Mouse (Mus musculus): Measurements from ENCODE around the gene Zfp61.

Zfp61 gene

DNA sequence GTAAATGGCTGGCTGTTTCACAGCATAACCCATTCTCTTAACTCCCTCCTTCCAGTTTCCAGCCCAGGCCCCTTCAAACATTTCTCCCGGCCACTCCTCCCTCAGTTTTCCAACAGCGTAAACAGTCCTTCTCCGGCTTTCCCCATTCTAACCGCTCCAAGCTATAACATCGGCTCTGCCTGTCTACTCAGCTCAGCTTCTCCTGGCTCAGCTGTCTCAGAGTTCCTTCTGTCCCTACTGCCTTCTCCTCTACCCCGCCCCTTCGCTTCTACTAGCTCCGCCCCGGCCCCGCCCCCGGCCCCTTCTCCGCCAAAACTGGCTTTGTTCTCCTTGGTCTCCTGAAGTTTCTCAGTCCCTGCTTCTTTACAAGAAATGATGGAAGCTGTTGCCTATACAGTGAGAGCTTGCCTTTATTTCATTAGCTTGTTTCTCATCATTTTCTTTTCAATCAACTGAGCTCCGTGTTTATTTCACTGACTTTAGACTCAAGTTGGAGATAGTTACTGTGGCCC lies at the start of gene Zfp61:
Gene Zfp61, minus strand, starts transcription at position 462 of the 512 bp plus-strand sequence.
- no peak for DNase-seq

DNA sequence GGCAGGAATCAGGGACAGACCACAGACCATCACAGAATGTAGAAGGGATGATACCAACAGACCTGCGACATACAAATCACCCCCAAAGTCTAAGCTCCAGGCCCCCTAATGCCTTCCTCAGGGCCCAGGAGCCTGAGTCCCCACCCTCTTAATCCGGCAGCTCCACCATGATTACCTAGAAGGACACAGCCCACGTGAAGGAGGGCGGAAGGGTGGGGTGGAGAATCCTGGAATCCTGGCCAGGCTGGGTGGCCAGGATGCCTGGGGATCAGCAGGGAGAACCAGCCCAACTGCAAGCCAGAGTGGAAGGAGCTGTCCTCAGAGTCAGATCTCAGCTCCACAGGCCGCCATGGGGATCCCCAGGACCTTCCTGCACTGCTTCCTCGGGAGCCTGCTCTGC lies 47.9 kb upstream of the Zfp61 start, which contains the start of gene Lypd5:
Gene Lypd5, plus strand, starts transcription at position 301 of the 400 bp plus-strand sequence.
- DNase-seq, result no peak

DNA sequence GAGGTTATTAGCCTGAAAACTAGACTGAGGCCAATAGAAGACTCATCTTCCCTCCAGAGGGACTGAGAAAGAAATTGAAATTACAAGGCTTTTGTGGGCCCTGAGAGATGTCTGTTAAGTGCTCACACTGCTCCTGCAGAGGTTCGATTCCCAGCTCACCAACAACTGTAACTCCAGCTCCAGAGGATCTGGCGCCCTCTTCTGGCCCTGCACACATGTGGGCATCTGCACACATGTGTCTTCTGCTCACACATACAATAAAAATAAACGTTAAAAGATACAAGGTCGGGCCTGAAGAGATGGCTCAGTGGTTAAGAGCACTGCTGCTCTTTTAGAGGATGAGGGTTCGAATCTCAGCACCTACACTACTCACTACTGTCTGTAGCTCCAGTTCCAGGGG lies 45.4 kb upstream of the Zfp61 start:
- DNase-seq, result no peak

DNA sequence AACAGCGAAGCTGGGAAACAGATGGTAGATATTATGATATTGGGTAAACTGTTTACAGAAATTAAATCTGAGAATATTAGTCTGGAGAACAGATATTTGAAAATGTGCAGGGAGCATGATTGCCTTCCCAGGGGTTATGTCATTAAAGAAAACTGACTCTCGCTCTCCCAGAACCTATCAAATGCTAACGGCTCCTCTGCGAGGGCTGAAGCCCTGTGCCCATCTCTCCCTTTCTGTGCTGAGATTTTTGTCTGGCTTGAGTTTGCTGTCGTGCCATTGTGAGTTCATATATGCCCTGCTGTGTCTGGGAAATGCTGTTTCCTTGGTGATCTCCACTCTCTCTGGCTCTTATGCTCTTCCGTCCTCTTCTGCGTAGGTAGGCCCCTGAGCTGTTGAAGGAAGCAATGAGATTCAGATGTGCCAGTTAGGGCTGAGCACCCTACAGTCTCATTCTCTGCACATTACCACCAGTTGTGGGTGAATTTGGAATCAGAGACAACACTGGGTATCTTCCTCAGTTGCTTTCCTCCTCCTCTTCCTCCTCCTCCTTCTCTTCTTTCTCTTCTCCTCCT lies 42.8 kb upstream of the Zfp61 start:
- DNase-seq, result no peak

DNA sequence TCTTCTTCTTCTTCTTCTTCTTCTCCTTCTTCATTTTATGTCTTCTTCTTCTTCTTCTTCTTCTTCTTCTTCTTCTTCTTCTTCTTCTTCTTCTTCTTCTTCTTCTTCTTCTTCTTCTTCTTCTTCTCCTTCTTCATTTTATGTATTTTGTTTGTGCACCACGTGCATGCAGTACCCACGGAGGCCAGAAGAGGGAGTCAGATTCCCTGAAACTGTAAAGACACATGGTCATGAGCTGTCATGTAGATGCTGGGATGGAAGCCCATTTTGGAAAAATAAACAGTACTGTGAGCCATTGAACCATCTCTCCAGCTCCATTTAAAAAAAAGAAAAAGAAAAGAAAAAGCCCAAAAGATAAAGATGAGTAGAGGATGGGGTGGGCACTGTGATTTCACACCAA lies 37.2 kb upstream of the Zfp61 start:
- no peak for DNase-seq

DNA sequence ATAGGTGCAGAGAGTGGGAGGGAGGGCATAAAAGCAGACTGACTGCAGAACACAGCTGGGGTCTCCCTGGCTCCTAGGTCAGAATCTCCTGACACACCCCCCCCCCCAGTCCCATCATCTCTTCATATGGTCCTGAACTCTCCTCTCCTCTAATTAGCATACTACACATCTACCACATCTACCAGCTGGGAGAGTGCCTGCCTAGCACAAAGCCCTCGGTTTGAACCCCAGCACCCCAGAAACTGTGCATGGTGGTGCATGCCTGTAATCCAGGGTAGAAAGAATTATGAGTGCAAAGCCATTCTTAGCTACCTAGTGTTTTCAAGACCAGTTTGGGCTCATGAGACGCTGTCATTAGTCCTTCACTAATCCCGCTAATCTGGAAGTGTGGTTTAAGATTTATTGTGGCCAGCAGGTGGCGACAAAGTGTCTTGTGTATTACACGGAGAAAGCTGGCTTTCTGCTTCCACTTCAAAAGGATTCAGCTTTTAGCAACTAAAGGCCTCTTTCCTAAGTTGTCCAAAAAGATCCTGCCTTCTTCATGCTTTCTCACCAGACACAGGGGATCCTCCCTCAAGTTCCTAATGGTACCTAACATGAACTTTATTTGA lies 34.8 kb upstream of the Zfp61 start:
- DNase-seq, result peak; percentile 75

DNA sequence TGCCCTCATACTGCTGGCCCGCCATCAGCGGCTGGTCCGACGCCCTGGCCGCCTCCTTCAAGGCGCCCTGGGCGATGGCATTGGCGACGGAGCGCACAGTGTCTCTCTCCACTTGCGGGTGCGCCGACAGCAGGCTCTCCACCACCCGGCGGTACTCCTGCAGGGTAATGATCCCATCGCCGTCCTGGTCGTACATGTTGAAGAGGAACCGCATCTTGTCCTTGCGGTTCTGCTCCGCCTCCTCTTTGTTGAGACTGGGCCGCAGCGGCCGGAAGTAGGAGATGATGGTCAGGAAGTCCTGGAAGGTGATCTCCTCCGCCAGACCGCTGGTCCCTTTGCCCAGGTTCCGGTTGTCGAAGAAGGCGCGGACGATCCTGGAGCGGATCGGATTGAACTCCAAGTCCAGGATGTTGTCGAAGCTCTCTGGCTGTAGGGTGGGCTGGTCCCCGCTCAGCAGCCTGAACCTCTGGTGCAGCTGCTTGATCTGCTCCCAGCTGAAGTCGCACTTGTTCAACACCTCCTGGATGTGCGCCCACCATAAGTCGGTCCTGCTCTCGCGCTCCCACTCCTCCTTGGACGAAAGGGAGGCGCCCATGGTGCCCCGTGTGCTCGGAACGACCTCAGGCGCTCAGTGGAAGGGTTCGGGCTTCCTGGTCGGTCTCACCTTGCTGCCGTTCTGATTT lies 32.4 kb upstream of the Zfp61 start, which contains the start of gene Tescl:
Gene Tescl, minus strand, starts transcription at position 633 of the 683 bp plus-strand sequence.
- DNase-seq, result no peak

DNA sequence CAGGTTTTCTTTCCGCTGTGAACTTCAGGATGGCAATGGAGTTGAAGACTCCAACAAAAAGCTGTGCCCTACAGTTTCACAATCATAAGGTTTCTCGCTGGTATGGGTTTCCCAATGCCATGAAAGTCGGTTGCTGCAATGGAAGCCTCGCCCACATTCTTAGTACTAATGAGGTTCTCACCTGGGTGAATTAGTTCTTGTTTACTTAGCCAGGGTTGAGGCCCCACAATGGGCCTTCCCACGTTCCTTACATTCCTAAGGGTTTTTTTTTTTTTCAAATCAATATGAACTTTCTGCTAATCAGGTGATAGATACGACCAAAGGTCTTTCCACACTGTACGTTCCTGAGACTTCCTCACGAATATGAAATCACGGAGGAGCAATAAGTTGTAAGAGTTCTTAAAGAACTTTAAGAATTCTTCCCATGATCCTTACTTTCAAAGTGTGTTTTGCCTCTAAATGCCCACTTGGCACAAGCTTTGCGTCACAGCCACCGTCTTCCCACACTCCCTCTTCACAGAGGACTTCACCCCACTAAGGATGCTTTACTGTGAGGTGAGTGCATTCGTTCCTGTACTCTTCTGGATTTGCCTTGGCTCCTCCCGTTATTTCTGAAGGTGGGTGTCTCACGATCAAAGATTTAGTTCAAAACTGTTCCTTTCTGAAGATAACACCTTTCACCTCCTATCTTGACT lies 26.4 kb upstream of the Zfp61 start:
- no peak for DNase-seq

DNA sequence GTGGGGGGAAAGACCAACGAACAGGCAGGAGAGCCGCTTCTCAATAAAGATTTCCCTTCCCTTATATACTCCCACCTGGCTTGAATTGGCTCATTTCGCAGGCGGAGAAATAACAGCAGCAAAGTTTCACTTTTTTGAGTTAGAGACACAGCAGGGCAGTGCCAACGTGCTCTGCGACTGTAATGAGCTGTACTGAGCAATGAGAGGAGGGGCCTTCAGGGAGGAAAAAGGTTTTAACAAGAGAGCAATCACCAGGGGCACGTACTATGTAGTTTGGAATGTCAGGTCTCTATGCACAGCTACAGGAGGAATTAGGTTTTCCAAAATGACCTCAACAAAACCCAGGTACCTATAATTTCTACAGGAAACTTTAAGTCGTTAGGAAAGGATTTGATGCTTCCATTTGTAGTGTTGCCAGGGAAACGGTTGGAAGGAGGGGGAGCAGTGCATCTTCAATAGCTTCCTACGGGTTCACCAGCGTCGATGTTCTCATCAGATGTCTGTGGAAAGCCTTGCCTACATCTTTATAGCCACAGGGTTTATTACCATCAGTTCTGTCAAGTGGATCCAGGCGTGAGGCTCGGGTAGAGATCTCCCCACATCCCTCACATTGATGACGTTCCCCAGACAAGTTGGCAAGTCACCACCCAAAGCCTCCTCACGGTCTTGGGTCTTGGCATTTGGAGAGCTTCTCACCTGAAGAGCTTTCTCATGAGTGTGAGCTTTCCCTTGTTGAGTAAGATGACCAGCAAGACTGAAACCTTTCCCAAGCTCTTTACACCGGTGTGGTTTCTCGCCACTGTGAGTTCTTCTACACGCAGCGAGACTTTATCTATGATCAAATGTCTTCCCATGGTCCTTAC lies 25.5 kb upstream of the Zfp61 start:
- DNase-seq, result no peak

DNA sequence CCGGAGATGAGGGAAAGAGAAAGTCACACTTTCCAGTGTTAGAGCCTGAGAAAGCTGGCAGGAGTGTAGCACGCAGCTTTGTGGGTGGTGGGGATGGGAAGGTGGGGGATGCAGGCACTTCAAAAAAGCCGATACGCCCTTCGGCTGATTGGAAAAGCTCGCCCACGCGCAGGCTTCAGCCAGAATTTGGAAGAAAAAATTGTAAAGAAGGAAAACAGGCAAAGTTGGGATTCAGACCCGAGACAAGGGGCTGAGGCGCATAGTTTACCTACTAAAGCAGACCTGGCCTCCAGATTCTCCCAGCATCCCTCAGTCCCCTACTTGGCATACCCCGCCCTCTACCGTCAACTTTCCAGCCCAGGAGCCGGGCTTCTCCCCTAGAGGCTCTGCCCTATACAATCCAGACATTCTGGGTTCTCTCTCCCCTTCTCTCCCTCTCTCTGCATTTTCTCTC lies 24.7 kb upstream of the Zfp61 start:
- no peak for DNase-seq

DNA sequence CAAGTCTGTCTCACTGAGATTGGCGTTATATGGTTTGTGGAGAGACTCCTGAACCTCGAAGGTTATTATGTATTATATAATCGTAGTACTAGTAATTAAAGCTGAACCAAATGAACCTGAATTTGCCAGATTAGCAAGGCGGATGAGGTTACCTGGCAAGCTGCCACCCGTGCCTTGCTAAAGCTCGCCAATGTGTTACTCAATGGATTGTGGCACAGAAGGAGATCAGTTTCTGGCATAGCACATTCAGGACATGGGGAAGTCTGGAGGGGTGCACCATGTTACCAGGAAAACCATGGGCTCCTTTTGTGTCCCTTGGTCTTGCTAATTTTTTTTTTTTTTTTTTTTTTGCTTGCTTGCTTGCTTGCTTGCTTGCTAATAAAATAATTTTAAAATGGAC lies 24.2 kb upstream of the Zfp61 start:
- no peak for DNase-seq

DNA sequence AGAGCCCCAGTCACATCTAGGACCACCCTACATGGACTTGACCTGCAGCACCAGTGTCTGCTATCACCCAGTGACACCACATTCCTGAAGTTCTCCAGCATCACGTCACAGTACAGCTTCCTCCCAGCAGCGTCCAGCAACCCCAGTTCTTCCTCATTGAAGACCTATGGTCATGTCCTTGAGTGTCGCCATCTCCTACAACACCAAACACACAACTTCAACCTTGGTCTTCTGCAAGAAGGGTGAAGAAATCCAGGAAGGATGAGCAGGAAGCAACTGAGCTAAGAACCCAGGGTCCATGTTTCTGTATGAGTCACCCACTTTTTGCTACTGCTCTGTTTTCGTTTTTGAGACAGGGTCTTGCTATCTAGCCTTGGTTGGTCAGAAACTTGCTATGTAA lies 21.6 kb upstream of the Zfp61 start:
- DNase-seq, result no peak

DNA sequence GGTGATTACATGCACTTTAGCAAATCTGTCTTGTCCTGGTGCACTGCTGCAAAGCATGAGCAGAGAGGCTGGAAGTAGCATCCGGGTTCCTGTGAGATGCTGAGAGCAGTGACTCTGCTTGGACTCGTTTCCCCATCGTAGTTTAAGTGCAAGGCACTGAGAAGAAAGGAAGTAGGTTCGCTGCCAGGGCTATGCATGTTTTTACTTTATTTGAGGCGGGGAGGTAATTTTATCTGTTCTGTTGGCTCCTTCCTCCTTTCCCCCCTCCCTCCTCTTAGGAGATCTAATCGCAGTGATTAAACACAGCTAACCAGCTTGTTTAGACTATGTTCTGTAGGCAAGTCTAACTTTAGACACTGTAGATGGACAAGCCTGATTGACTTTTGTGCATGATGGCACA lies 17.9 kb upstream of the Zfp61 start:
- DNase-seq, result no peak

DNA sequence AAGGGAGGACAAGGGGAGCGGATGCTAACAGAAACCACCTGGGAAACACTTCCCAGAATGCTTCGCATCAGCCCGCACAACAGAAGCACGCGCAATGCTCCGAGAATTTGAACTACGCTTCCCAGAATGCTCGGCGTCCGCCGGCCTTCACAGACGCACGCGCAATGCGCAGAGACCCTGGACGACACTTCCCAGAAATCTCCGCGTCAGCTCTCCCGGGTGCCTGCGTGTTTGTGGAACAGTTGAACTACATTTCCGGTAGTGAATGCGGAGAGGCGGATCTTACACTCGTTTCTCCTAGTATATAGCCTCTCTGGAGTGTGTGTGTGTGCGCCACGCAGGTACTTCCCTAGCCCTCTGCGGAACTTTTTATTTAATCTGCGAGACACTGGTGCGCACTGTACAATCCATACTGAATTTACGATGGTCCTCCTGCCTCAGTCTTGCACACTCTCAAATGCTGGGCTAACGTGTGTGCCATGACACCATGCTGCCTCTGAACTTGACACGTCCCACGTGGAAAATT lies 15.6 kb upstream of the Zfp61 start, which contains the start of gene Zfp94:
Gene Zfp94, minus strand, starts transcription at position 100 of the 526 bp plus-strand sequence.
- DNase-seq, result peak; percentile 97

DNA sequence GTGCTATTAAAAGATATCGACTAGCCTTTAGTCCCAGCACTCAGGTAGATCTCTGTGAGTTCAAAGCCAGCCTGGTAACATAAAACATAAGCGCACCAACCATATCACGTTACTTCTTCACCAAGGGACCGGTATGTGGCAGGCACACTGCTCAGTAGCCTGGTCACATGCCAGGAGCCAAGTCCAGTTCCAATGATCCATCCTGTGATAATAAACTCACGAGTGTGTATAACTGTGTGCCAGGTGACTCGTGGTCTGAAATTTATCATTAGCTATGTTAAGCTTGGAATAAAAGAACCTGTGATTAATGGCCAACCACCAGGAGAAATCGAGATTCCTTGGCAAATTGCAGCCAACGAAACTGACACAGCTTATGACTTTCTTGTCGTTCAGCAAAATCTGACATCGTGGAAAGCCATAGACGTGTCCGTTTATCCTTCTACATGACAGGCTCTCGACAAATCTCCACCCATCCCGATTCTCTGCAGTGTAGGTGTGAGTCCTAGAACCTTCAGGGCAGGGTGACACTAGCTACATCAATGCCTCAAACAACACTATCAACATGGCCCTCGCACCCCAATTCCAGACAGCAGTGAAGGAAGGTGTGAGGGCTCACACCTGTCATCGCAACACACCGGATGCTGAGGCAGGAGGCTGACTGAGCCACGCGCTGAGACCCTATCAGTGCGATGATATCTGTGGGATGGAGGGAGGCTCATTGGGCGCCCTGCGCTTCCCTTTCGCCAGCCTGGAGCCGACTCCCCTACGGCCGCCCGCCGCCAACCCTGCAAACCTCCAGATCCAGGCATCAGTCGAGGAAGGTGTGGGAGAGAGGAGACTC lies 14.9 kb upstream of the Zfp61 start:
- DNase-seq, result peak; percentile 61

DNA sequence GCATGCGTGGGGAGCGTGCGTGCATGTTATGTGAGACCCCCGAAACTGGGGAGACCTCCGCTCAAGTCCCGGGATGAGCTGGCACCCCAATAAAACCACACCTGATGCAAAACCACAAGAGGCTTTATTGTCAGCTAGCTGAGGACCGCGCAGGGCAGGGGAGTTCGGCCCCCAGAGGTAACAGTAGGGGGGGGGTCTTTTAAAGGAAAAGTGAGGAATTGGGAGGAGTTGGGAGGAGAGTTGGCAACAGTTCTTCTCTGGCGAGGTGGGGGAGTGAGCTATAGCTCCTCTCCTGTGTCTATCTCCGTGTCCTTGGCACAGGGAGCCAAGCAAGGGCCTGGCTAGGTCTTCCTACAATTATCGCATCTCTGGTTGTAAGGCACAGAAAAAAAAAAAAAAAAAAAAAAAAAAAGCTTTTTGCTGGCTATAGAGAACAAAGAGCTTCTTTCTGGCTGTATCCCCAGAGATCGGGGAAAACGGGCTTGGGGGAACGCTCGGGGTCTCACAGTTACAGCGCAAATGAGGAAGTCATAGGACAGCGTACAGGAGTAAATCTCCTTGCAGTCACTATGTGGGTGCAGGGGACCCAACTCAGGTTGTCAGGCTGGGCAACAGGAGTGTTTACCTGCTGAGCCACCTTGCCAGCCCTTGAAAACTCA lies 1.1 kb downstream of the Zfp61 start:
- peak; percentile 69 for DNase-seq

DNA sequence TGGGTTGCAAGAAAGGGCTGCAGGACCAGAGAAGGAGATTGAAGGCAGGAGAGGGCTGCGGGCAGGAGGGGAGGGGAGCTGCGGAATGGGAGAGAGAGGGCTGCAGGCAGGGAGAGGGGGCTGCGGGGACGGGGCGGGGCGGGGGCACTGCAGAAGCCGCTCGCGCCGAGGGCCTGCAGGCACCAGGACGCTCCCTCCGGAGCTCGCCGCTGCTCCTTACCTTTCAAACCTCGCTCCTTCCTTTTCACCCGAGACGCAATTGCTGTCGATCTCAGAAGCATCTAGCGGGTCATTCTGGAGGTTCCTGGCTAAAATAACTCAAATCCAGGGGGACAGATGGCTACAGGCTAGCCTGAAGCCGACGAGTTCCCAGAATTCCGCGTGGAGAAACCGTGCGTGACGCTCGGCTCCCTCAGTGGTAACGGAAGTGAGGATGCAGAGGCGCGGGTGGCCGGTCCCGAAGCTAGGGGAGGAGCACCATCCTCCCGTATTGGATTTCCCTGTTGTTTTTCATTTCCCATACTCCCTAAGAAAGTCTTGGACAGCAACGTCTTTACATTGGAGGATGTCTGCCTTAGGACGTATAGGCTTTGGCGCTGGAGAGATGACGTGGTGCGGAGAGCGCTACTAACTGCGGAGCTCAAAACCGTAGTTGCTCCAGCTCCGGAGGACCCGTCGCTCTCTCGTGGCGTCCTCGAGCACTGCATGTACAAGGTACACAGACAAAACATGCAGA lies 1.9 kb downstream of the Zfp61 start:
- DNase-seq, result peak; percentile 89

DNA sequence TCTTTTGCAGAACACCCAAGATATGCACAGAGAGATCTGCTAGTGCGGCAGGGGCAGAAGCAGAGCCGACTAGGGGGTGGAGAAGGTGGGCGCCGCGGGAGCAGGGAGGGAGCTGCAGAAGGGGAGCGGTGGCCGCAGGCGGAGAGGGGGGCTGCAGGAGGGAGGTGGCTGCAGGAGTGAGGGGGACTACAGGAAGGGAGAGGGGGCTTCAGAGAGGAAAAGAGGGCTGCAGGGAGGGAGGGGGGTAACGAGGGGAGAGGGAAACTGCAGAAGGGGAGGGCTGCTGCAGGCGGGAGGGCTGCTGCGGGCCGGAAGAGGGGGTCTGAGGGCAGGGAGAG lies 2.4 kb downstream of the Zfp61 start:
- DNase-seq, result no peak

DNA sequence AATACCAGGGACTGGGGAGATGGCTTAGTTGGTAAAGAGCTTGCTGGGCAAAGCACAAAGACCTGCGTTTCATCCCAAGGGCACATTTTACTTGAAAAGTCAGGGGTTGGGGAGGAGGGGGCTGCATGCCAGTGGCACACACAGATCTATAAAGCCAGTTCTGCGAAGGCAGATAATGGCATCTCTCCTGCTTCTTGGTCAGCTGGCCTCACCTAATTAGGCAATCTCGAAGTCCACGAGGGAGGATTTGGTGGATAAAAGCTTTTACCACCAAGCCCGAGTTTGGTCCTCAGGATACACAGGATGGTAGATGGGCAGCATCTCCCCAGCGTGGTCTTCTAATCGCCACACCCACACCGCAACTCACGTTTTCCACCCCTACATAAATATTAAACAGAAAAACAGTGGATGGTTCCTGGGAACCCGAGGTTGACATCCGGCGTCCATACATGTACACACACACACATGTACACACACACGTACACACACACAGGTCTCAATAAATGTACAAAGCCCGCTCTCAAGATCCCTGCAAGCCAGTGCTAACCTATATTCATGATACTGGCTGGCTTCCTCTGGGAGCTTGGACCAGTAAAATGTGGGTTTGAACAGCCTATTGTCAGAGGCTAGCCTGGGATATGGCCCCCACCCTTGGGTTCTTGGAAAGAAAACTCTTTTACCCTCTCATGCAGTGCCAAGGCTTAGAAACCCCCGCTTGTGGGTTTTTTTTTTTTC lies 3.5 kb downstream of the Zfp61 start:
- no peak for DNase-seq

Data from cerebellum, adult 9-10 months (tissue).